Mouse (Mus musculus) 3134 (cell line): ENCODE measurements at regions not wholly inside any gene's neighbourhood (a gene's known extent, or its start where the extent isn't known, plus 50 kb on each side); places are given as distances from the start of the nearest gene placed in this dataset.
A peak's percentile ranks its signal among the peaks of the same experiment; 100 is the strongest.
"Not testable (repeated sequence)": the region's sequence is repeated elsewhere in the genome, so short reads cannot be mapped to it uniquely, and the experiment has no call there.

Source experiments
- DNase-seq: peaks from one replicate; pipeline ENCODE4 v3.0.0-alpha.2; 2011; ENCODE audit warnings: low spot score; ENCODE audit not compliant: insufficient read length; ENCODE audit errors: extremely low read depth

DNA sequence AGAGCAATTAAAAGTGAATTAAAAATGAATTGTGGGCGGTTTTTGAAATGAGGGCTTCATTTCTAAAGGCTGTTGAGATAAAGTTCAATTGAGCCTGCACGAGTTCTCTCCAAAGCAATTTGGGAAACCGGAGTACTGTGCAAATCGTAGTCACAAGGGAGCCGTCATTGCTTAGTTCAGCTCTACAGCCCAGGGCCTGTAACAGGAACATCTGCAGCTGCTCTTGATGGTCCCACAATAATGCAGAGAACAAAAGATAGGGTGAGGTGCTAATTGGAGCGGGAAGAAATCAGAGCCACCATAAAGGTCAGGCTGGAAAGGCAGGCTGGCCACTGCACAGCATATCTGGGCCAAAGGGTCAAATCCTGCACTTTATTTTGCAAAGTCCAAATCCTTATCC lies 242.7 kb downstream of the Diras2 start:
- no peak for DNase-seq

DNA sequence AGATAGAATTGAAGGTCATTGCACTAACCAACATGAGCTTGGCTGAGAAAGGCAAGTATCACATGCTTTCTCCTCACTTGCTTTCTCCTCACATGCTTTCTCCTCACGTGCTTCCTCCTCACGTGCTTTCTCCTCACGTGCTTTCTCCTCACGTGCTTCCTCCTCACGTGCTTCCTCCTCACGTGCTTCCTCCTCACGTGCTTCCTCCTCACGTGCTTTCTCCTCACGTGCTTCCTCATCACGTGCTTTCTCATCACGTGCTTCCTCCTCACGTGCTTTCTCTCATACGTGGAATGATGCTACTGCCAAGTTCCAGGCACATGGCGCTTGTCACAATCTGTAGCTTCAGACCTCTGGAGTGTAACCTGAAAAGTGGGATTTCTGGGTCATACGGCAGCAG lies 235.2 kb downstream of the Diras2 start:
- DNase-seq = no peak

DNA sequence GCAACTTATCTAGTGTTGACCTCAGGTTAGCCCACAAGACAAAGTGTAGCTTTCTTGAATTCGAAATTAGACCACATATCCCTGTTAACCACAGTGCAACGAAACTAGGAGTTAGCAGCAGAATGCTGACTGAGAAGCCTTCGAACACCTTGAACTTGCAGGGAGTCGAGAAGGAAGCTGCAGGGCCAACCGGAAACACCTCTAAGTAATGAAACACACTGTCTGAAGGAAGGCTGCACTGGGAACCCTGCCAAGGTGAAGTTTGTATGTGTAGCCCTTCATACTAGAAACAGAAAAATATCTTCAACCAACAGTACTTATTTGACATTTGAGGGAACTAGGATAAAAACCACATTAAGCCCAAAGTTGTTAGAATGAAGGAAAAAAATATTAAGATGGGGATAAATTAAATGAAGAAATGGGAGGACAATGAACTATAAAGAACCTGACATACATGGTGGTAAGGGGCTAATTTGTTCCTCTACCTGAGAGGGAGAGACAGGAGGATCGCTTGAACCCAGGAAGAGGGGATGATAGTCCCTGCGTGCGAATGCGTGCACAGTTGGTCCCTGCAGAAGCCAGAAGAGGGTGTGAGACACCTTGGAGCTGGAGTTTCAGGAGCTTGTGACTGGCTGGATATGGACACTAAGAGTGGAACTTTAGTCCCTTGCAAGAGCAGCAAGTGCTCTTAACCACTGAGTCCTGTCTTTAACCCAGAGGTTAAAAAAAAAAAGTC lies 234.4 kb downstream of the Diras2 start:
- no peak for DNase-seq

DNA sequence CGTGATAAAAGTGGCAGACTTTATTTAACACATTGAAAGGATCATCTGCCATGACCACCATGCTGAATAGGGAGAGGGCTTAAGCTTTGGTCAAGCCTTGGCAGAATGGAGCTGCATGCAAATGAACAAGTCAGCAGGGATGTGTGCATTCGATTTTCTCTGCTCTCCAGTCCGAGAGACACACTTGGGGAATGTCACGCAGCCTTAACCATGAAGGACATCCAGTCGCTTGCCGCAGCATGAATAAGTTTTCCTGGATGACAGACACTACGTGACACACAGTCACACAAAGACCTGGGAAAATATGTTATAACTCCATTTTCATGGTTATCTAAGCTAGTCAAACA lies 233.8 kb downstream of the Diras2 start:
- no peak for DNase-seq

DNA sequence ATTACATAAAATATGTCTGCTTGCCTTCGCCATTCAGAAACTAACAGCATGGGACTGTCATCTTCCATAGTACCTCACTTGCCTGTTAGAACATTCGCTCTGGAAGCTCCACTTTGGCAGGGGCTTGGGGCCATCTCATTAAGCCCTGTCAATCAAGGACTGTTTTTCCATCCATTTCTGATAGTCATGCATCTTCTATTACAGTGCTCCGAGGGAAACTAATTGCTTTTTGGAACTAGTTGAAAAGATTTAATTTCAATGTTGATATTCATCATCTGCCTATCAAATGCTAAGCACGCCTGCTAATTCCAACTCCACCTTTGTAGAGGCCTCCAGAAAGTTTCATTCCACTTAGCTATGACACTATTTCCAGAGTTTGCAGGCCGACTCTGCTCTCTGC lies 232.7 kb downstream of the Diras2 start:
- DNase-seq = no peak

DNA sequence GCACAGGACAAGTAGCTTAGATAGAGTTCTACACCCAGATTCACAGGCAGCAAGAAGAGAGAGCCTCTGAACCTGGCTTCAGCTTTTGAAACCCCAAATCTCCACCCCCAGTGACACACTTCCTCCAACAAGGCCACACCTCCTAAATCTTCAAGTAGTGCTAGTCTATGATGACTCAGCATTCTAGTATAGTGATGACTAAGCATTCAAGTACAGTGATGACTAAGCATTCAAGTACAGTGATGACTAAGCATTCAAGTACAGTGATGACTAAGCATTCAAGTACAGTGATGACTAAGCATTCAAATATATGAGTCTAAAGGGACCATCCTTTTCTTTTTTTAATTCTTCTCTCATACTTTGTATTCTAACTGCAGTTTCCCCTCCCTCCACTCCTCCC lies 225.8 kb downstream of the Diras2 start:
- DNase-seq = peak; percentile 31

DNA sequence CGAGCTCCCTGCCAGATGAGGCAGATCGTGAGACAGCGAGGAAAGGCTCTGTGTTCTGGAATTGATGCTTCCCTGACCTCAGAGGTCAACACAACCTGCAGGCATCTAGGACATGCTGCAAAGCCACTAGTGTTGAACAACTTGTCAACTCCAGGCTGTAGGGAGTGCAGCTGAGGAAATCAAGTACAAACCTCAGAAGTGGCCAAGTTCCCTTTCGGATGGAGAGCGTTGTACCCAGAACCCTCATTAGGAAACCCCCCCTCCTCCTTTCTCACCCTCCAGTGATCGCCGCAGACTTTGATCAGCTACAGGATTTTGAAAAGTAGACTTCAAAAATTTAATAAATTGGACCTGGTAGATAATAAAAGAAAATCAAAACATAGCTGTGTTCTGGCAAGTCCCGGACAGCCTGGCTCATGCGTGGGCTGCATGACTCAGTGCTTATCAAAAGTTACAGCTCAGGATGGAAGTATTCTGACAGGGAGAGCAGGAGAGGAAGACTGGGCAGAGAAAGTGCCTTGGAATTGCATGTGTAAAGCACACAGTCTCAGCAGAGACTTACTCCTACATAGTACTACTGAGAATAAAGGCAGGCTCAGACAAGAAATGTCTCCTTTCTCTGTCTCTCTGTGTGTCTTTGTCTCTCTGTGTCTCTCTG lies 224.2 kb downstream of the Diras2 start:
- DNase-seq = peak; percentile 7

DNA sequence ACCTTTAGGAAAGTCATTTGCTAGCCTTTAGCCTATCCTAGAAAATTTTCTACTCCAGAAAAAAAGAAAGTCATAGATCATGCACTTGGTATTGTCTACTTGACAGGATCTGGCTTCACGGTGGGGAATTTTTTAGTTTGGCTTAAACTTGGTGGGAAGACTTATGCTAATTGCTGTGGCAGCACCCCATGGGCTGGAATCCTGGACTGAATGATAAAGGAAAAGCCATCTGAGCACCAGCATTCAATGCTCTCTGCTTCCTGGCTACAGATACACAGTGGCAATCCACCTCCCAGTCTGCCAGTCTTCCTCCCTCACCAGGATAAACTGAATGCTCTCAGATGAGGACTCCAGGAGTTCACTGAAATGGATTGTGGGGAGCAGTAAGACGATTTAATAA lies 220.1 kb downstream of the Diras2 start:
- no peak for DNase-seq

DNA sequence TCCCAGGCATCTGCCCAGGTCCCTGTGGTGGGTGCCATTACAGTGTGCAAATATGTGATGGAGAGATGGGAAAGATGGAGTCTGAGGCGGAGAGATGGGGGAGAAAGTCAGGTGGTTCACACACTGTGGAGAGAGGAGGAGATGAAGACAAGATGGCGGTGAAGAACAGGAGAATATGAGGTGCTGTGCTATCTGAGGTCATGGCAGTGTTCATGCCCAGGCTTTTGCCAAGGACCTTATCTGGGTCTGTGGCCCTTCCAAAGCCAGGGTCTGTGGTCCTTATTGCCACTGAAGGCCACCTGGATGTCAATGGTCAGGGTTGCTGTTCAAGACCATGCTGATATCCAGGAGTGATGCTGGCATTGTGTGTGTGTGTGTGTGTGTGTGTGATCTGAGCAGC lies 212.8 kb downstream of the Diras2 start:
- DNase-seq = no peak

DNA sequence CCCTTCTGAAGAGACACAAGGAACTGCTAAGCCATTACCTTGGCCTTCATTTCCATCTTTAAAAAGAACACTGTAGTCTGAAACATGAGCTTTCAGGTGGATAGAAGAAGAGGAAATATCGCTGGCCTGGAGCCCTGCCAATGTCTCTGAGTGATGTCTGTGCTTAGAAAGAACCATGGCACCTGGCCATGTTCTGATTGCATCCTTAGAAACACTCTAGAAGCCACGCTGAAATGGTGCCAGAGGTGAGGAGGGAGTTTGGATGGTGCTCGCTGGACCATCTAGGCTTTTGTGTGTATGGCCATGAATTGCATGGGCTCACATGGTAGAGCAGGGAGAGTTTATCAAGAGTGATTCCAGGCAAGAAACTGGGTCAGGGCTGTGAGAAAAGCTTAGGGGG lies 207.4 kb downstream of the Diras2 start:
- no peak for DNase-seq

DNA sequence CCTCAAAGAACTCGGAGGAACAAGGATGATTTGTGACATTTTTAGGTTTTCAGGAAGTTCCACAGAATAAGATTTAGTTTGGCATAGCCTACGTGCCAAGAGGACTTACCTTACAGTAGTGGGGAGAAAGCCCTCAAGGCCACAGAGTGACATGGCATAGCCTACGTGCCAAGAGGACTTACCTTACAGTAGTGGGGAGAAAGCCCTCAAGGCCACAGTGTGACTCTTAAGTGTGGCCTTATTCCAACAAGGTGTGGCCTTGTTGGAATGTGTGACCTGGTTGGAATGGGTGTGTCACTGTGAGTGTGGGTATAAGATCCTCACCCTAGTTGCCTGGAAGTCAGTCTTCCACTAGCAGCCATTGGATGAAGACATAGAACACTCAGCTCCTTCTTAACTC lies 206.7 kb downstream of the Diras2 start:
- DNase-seq = not testable (repeated sequence)

DNA sequence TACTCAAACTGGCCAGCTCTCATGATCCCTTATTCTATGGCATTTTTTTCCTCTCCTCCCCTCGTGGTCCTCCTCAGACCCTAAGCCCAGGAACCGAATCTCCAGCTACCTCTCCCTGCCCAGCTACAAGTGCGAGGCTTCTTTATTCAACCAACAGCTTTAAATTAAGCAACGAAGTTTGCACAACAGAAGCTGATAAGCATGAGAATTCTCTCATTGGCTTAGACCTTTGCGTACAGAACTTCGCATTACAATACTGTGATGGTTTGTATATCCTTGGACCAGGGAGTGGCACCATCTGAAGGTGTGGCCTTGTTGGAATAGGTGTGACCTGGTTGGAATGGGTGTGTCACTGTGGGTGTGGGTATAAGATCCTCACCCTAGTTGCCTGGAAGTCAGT lies 205.4 kb downstream of the Diras2 start:
- not testable (repeated sequence) for DNase-seq

DNA sequence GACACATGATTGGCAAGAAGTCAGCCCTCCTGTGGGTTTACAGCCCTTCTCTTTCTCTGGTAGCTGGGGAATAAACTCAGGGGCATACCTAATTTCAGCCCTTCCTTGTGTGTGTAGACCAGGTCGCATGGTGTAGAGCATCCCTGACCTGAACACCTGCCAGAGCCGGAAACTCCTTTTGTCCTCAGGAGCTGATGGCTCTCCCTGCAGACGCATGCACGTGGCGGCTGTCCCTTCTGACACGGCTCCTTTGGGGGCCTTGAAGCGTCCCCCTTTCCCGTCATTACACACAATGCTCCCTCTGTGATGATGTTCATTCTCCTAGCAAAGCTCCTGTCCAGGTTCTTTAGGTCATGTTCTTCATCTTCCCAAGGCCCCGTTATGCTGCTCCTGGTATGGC lies 203.3 kb downstream of the Diras2 start:
- no peak for DNase-seq

DNA sequence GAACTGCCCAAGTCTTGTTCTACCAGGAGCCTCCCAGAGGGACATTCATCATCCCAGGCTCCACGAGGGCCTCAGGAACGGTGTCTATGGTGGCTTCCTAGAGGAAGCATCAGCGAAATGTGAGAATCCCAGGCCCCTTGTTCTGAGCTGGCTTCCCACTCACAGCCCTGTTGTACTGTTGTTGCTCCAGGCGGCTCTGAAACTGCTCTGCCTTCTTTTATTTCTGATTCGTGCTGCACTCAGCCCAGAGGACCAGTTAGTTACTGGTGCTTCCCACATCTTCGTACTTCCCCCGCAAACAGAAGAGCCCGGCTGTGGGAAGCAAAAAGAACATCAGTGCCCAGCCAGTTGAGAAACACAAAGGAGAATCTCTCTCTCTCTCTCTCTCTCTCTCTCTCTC lies 202.3 kb downstream of the Diras2 start:
- no peak for DNase-seq

DNA sequence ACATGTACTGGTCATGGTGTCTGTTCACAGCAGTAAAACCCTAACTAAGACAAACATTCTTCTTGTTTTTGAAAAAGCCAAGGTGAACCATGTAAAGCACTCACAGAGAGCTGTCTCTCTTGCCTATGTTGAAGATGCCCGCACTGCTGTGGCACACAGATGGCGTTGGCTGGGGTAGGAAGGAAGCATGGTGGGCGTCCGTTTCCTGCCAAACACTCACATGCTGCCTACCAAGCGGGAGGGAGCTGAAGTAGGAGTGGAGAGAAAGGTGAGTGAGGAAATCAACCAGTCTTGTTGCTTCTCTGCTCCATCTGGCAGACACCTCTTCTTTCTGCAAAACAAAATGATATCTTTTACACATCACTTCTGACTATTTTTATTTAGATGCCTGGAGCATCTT lies 200.0 kb downstream of the Diras2 start:
- DNase-seq = no peak

DNA sequence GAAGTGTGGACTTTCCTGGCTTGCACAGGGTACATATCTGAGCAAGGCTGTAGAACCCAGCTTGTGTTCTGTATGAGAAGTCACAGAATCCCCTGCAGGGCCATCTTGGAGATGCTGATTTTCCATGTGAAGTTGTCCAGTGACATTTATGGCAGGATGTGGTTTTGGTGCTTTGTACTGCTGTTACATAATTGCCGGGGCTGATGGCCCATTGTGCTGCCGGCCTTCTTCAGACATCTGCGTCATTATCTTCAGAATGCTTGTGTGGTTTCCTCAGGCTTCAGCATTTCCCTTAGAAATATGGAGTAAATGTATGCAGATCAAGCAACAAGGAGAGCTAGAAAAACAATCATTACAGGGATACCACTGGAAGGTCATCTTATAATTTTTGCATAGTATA lies 196.1 kb downstream of the Diras2 start:
- peak; percentile 21 for DNase-seq

DNA sequence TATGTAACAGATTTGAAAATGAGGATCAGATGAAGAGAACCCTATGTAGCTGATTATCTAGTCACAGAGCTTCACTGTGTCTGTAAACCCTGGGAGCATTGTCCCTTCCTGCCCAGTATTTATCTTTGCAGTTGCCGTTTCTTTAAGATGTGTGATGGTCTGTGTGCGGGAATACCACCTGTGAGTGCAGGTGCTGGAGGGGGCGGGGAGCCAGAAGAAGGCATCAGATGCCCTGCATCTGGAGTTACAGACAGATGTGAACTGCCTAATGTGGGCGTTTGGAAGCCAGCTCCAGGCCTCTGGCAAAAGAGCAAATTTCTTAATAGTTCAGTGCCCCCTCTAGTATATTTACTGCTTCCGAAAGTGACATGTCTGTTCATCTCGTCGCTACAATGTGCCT lies 193.1 kb downstream of the Diras2 start:
- DNase-seq = no peak

DNA sequence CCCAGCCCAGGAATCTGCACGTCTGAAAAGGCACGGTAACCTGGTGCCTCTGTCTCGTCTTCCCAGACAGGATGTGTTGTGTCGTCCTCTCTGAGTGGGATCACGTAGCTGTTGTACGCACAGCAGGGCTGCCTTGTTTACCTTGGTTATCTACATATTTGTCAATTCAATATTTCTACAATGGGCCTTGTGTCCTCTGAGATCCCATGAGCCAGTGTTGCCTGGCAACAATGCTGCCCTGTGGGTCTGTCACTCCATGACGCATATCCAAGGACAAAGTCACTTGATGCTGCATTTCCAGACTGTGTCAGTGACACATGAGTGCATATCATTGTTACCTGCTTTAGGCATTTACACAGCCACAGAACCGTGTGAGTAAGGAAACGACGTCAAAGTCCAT lies 191.9 kb downstream of the Diras2 start:
- DNase-seq = no peak

DNA sequence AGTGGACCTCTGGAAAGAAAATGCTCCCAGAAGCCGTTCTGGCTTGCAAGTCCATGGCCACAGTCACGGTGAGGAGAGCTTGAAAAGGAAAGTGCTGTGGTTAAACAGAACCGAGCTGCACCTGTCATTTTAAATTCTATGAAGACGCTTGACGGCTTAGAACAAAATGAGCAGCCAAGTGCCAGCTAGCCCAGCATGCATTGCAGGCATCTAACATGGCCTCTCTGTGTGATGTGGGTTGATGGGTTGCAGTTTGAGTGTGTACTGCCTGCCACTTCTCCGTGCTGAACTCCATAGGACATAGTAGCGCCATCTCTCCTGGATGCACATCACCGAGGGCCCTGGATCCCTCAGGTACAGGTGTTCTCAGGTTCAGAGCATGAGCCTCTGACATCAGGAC lies 189.1 kb downstream of the Diras2 start:
- DNase-seq = no peak

DNA sequence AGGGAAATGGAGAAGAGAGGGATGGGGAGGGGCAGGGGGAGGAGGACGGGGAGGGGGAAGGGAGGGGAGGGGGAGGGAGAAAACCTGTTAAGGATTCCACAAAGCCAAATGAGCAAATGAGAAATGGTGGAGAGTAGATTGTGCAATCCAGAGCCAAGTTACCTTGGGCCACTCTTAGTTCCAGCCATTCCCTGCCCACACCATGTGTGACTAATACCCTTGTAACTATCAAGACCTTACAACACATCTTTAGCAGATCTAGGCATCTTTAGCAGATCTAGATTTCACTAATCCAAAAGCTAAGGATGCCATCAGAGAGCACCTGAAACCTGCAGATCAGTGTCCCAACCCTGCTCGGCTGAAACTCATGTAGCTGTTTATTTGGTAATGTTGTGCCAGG lies 186.7 kb downstream of the Diras2 start:
- peak; percentile 67 for DNase-seq

DNA sequence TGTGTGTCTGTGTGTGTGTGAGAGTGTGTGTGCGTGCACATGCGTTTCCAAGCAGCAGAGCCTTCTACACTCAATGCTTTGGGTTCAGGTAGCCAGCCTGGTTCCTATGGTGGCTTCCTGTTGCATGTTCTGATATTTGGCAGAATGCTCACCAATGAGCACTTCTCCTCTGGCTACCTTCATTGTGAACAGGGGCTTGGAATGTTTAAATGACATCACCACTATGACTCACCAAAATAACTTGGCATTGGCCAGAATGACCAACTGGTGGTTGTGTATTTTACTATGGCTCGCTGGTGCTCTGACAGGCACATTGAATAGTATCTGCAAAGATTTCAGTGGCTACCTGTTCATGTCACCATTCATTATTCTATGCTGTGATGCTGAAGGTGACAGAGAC lies 186.2 kb downstream of the Diras2 start:
- DNase-seq = peak; percentile 70

DNA sequence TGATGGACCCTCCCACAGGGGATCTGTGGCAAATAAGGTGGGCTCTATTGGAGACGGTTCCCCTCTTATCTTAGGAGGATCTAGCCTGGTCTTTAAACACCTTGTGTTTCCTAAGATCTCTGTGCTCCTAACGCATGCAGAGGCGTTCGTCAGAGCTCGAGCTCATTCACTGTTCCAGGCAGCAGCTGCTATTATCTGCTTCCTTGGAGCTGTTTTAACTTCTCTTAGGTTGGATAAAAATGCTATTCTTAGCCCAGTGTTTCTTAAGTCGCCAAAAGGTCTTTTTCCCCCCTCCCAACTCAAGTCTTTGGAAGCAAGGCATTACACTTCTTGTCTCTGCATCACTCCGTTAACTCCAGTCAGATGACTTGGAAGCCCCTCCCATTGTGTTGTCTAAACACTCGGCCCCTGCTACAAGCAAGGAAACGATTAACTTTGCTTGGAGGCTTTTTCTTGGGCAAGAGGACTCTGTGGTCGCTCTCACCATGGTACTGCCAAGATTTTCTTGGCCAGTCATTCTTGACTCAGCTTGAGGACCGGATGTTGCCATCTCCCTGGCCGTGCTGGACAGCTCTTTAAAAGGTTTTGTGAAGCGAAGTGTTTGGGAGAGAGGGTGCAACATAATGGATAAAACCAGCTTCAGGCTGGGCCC lies 185.6 kb downstream of the Diras2 start:
- DNase-seq = peak; percentile 74
